Mouse (Mus musculus): ENCODE results near the gene Pls3.

GRCm38 (mm10) chrX:75840263-75840662, 34.7 kb downstream of the Pls3 start:
- TF ChIP-seq POLR2A (IDR thresholded peaks at IDR 0.05; ENCODE audit: insufficient read depth, low read depth, low read length) (no peak), CTCF (IDR thresholded peaks at IDR 0.05) (no peak), EP300 (IDR thresholded peaks at IDR 0.05; ENCODE audit: insufficient read depth, low read depth, low read length) (no peak)
